Mouse (Mus musculus) CD8-positive naive resting alpha-beta T cell, adult 57 days (primary cell): ENCODE results near the gene Olfr796. TPM values are rescaled to one million over a fixed set of nuclear protein-coding genes. Genes with fewer than 3 reads are reported as not detected.

ENCODE experiments used
- total RNA-seq: library from RNA; stranded (reverse); gene quantifications from one replicate; pipeline ENCODE4 v1.2.4, GENCODE M21; 2023

Gene Olfr796
- total RNA-seq: not detected

DNA sequence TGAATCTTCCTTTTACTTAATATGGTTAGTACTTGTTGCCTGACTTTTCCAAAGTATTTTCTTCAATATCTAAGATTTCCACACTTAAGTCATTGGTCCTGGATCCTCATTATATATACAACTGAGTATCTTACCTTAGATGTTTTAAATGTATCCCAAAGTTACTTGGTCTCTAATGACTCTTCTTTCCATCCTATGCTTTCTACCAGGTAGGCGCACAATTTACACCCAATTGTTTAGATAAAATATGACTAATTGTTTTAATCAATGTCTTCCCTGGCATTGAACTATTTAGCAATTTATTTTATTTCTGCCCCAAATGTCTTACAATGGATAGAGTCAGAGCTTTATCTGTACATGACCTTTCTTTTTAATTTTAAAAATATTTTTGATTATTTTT is at the start of gene Olfr796:
Olfr796 (minus strand) TSS at position 101 of the 400 bp plus-strand sequence.

DNA sequence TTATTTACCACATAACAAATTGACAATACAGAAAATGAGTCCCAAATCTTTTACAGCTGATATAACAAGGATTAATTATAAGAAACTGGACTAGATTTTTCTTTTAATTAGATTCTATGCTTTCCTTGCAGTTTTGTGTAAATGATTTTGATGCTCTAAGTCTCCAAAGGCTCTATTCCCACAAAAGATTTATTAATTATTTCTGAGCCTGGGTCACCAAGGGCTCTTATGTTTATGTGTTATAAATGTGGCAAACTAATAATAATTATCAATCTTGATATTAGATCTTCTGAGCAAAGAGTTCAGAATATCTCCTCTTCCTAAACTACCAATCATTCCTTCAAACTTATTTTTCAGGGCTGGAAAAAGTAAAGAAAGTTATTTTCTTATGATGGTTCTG is 45.0 kb upstream of the Olfr796 start, which contains the start of gene Olfr800:
Olfr800 (plus strand) TSS at position 301 of the 400 bp plus-strand sequence.

DNA sequence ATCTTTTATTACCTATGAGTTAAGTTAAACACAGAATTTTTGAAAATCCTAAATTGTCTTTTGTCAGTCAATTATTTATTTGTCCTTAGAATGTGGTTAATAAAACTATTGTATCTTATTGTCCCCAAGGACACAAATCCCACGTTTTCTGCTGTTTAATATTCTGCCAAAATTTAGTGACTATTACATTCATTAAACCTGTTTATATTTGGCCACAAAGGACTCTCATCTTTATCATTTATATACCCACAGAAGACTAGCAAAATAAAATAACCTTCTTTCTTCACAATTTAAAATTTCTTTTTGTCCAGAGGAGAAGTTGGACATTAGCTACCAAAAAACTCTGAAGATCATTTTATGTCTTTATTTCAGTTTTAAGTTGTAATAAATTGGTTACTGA is 24.8 kb upstream of the Olfr796 start, which contains the start of gene Olfr799:
Olfr799 (plus strand) TSS at position 301 of the 400 bp plus-strand sequence.

DNA sequence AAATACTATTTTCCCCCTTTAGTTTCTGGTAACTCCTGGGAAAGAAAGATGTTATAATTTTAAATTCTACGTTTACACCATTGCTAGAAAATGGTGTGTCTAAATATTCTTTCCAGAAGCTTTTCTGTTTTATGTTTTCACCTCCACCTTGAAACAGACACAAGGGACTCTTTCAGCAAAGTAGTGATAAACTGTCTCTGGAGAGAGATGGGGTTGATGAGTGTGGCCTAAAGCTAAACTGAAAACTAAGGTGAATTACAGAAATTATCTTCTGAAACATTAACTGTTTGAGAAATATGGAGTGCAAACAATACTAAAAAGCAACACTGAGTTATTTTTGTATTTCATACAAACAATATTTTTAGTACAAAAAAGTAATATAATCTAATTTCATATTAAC is 15.5 kb upstream of the Olfr796 start, which contains the start of gene Olfr798:
Olfr798 (minus strand) TSS at position 101 of the 400 bp plus-strand sequence.

DNA sequence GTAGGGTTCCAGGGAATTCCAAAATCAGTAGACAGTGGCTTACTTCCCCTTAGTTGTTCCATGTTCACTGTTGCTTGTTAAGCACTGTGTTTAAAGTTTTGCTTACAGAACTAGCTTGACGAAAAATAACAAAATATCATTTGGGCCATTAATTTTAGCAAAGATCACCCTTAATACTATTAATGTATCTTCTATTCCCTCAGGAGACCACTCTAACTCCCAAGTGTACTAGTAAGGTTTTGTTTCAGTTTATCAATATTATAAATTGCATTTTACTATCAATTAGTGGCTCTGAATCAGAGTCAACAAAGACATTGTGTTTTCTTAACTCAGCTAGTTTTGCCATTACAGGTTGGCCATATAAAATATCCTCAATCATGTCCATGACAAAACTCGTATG is 45.0 kb downstream of the Olfr796 start, which contains the start of gene Olfr794:
Olfr794 (plus strand) TSS at position 301 of the 400 bp plus-strand sequence.

Other genes with a start within 250 kb of the Olfr796 start
- not detected for gene Olfr784, start 228.5 kb downstream of the Olfr796 start, total RNA-seq
- not detected for gene Olfr785, start 207.1 kb downstream of the Olfr796 start, total RNA-seq
- gene Olfr786, start 185.3 kb downstream of the Olfr796 start, total RNA-seq: not detected
- gene Olfr787, start 150.7 kb downstream of the Olfr796 start, total RNA-seq: not detected
- gene Olfr788, start 141.6 kb downstream of the Olfr796 start, total RNA-seq: not detected
- not detected for gene Olfr789, start 127.8 kb downstream of the Olfr796 start, total RNA-seq
- gene Olfr790, start 114.1 kb downstream of the Olfr796 start, total RNA-seq: not detected
- not detected for gene Olfr791, start 90.8 kb downstream of the Olfr796 start, total RNA-seq
- gene Olfr792, start 73.4 kb downstream of the Olfr796 start, total RNA-seq: not detected
- not detected for gene Olfr794, start 44.9 kb downstream of the Olfr796 start, total RNA-seq
- gene Olfr798, start 15.4 kb upstream of the Olfr796 start, total RNA-seq: not detected
- gene Olfr799, start 24.9 kb upstream of the Olfr796 start, total RNA-seq: not detected
- gene Olfr800, start 45.1 kb upstream of the Olfr796 start, total RNA-seq: not detected
- not detected for gene Olfr801, start 61.3 kb upstream of the Olfr796 start, total RNA-seq
- gene Olfr802, start 75.6 kb upstream of the Olfr796 start, total RNA-seq: not detected
- not detected for gene Olfr803, start 81.7 kb upstream of the Olfr796 start, total RNA-seq
- not detected for gene Olfr804, start 90.6 kb upstream of the Olfr796 start, total RNA-seq
- gene Olfr805, start 116.8 kb upstream of the Olfr796 start, total RNA-seq: not detected
- not detected for gene Olfr806, start 129.4 kb upstream of the Olfr796 start, total RNA-seq
- not detected for gene Olfr807, start 145.2 kb upstream of the Olfr796 start, total RNA-seq
- not detected for gene Olfr808, start 152.9 kb upstream of the Olfr796 start, total RNA-seq
- not detected for gene Olfr809, start 162.1 kb upstream of the Olfr796 start, total RNA-seq
- not detected for gene Olfr810, start 182.3 kb upstream of the Olfr796 start, total RNA-seq
- not detected for gene Olfr811, start 191.8 kb upstream of the Olfr796 start, total RNA-seq
- gene Olfr812, start 233.5 kb upstream of the Olfr796 start, total RNA-seq: not detected
- gene Olfr813, start 242.8 kb upstream of the Olfr796 start, total RNA-seq: not detected